Comparison of ENCODE assay signal across 9 mouse cellular contexts in the genomic region with DNA sequence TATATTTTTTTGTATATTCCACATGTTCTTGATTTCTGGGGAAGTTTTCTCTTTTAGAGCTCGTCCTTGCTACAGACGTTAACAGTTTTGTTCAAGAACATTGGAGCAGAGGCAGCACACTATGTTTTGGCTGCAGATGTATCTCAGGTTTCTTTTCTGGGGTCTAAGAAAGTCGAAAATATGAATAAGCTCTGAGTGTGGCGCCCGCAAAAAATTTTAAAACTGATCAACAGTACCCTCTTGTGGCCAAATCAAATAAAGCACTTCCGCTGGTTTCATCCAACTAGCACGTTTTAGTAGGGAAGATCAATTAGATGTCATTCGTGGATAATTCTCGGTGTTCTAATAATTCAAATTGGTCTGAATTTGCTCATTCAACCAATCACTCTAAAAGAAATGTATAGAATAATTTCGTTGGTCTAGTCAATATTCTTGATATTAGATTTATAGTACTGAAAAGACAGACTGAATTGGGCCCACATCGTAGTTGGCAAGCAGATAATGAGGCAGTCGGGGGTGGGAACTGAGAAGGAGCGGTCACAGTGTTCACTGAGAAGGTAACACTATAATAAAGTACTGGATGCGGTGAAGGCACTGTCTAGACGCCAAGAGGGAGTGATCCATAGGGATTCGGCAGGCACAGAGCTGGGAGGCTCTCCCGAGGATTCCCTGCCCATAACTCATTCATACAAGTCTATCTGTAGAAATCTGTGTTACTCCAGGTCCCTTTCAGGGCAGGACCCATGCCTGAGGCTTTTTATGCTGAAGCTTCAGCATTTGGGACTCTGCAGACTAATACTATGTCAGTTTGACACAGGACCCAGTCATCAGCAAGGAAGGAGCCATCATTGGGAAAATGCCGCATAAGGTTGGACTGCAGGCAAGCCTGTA. TPM values are rescaled to one million over a fixed set of nuclear protein-coding genes. Genes with fewer than 3 reads are reported as not detected.
DNase-seq lines count a peak whose midpoint lies in the region; ATAC-seq and TF ChIP-seq lines count a peak whose summit lies in the region.
"Had no signal": no experiment of that assay in that cellular context is flagged by ENCODE, and none has a peak within 500 bp of the region (broad histone marks: within the 10 kb centered on the region; RNA-seq: fewer than 3 reads in every experiment).

No protein-coding gene starts in this region.

- DNase-seq in gastrocnemius, adult 2 months: no peak
- DNase-seq in gastrocnemius, postnatal 25 days: no peak
- DNase-seq in ES-CJ7 (ENCODE audit: low read depth, low spot score): peak; percentile 13
- no peak for DNase-seq in ovary, adult 18-20 months (ENCODE audit: low spot score)
- DNase-seq in urinary bladder, adult 2 months (ENCODE audit: low spot score): no peak

- no peak overlapping the region for H3K27ac ChIP-seq in gastrocnemius, adult 2 months
- H3K27ac ChIP-seq in forebrain, embryonic 12.5 days: no peak overlapping the region
- no peak overlapping the region for H3K27ac ChIP-seq in intestine, postnatal 0 days (ENCODE audit: low read depth, low read length)

- H3K9me3 ChIP-seq in forebrain, embryonic 12.5 days: no peaks in the 10 kb centered on the region
- H3K9me3 ChIP-seq in intestine, postnatal 0 days (ENCODE audit: control insufficient read depth): no peaks in the 10 kb centered on the region

- intact Hi-C loops in gastrocnemius, adult 2 months (cut with DNase I): loop anchor here (2.0 to 10.0 kb wide), 2 partner anchors 502 kb away; no protein-coding TSS in a partner anchor

- ATAC-seq in forebrain, embryonic 12.5 days (ENCODE audit: low FRiP score): peak; percentile 63; the same call in 1 of the 2 replicates
- no peak for ATAC-seq in intestine, postnatal 0 days
- 0 out of 2 replicates have a peak, but pooled peaks have one; percentile 33 for ATAC-seq in megakaryocyte, adult 5-6 weeks (ENCODE audit: poor library complexity, severe bottlenecking)

- no peak overlapping the region for H3K4me3 ChIP-seq in gastrocnemius, adult 2 months
- H3K4me3 ChIP-seq in forebrain, embryonic 12.5 days (replicated peaks): no peak overlapping the region
- H3K4me3 ChIP-seq in intestine, postnatal 0 days (ENCODE audit: low read depth, low read length): no peak overlapping the region

- no peaks in the 10 kb centered on the region for H3K27me3 ChIP-seq in forebrain, embryonic 12.5 days
- H3K27me3 ChIP-seq in intestine, postnatal 0 days (replicated peaks; ENCODE audit: control insufficient read depth, insufficient read depth, low read length): no peaks in the 10 kb centered on the region

- H3K36me3 ChIP-seq in forebrain, embryonic 12.5 days (replicated peaks): no peaks in the 10 kb centered on the region
- no peaks in the 10 kb centered on the region for H3K36me3 ChIP-seq in intestine, postnatal 0 days (ENCODE audit: control insufficient read depth, insufficient read depth)

- TF ChIP-seq CTCF in gastrocnemius, adult 2 months (IDR thresholded peaks at IDR 0.05): peak; percentile 66
- TF ChIP-seq CTCF in intestine, postnatal 0 days (IDR thresholded peaks at IDR 0.05; ENCODE audit: low read depth): peak; percentile 65

- no peak overlapping the region for H3K9ac ChIP-seq in forebrain, embryonic 12.5 days
- no peak overlapping the region for H3K9ac ChIP-seq in intestine, postnatal 0 days (ENCODE audit: low read depth, low read length)

- H3K4me2 ChIP-seq in forebrain, embryonic 12.5 days: no peak overlapping the region
- H3K4me2 ChIP-seq in intestine, postnatal 0 days (replicated peaks; ENCODE audit: low read depth): peak overlapping the region; percentile 37; the same call in 1 of the 2 replicates

- H3K4me1 ChIP-seq in forebrain, embryonic 12.5 days: no peaks in the 10 kb centered on the region
- no peaks in the 10 kb centered on the region for H3K4me1 ChIP-seq in intestine, postnatal 0 days (replicated peaks; ENCODE audit: control insufficient read depth, insufficient read depth, low read length)

- WGBS in forebrain, embryonic 12.5 days: 38% methylated on average over 18 of the region's 18 CpGs
- WGBS in intestine, postnatal 0 days: 36% methylated on average over 18 of the region's 18 CpGs

RNA-seq across cellular contexts. Expression of a gene that starts 17.1 kb away (rescaled TPM):
- total RNA-seq in gastrocnemius, adult 2 months (2021): not detected
- not detected for total RNA-seq in gastrocnemius, postnatal 25 days (2021)
- polyA plus RNA-seq in forebrain, embryonic 12.5 days (2016; fragmentation: Nextera tagmentation; extraction: Ambion mirVana): not detected in 2 replicates
- polyA plus RNA-seq in intestine, postnatal 0 days (2015; fragmentation: Nextera tagmentation; extraction: Ambion mirVana): not detected in 2 replicates
- not detected in 2 replicates for total RNA-seq in megakaryocyte, adult 5-6 weeks (2015)
- total RNA-seq in megakaryocyte, adult 5-6 weeks (2017): not detected in 2 replicates
- not detected in 2 replicates for polyA plus RNA-seq in urinary bladder, adult 2 months (2012; rRNA removed)
- polyA plus RNA-seq: gonadal fat pad, adult 2 months had no signal

RNA-seq across cellular contexts. Expression of a gene that starts 24.9 kb away (rescaled TPM):
- 1 to 10 TPM; 2.8 to 7.8 TPM for total RNA-seq in gastrocnemius, adult 2 months (2021)
- total RNA-seq in gastrocnemius, postnatal 25 days (2021): 1 to 10 TPM; 3.4 to 3.5 TPM
- 0.51 and 0.64 TPM in 2 replicates for polyA plus RNA-seq in forebrain, embryonic 12.5 days (2016; fragmentation: Nextera tagmentation; extraction: Ambion mirVana)
- polyA plus RNA-seq in intestine, postnatal 0 days (2015; fragmentation: Nextera tagmentation; extraction: Ambion mirVana): 7.3 and 9.0 TPM in 2 replicates
- 1.7 and 2.8 TPM in 2 replicates for total RNA-seq in megakaryocyte, adult 5-6 weeks (2015)
- 0.44 and 1.1 TPM in 2 replicates for total RNA-seq in megakaryocyte, adult 5-6 weeks (2017)
- polyA plus RNA-seq in urinary bladder, adult 2 months (2012; rRNA removed): 1.9 and 2.5 TPM in 2 replicates
